Mouse (Mus musculus) forebrain, postnatal 0 days (tissue): ENCODE measurements around the gene Josd2. TPM values are rescaled to one million over a fixed set of nuclear protein-coding genes. Genes with fewer than 3 reads are reported as not detected.

Source experiments
- ATAC-seq: fragments of 200-750 bp; cut with Nextera tagmentation; 2 replicates; pipeline ENCODE4 v1.8.0; 2017; ENCODE audit warnings: mild to moderate bottlenecking, moderate library complexity
- DNase-seq: peaks from one replicate; pipeline ENCODE4 v3.0.0-alpha.2; 2015
- H3K27ac ChIP-seq: fragments of 300-500 bp; sonication (generic); 2 replicates; pipeline ENCODE4 v1.5.1; 2014; ENCODE audit warnings: low read depth, mild to moderate bottlenecking, antibody characterized with exemption, low read length, moderate library complexity, mixed read lengths
- H3K27me3 ChIP-seq: fragments of 300-500 bp; sonication (generic); 2 replicates; pipeline ENCODE4 v1.6.1; 2014; ENCODE audit warnings: mild to moderate bottlenecking, low read length, mixed read lengths; ENCODE audit not compliant: insufficient read depth
- H3K36me3 ChIP-seq: fragments of 300-500 bp; sonication (generic); 2 replicates; pipeline ENCODE4 v1.6.1; 2014; ENCODE audit warnings: mild to moderate bottlenecking, moderate library complexity; ENCODE audit not compliant: insufficient read depth
- H3K4me1 ChIP-seq: fragments of 300-500 bp; sonication (generic); 2 replicates; pipeline ENCODE4 v1.6.1; 2014; ENCODE audit warnings: antibody characterized with exemption; ENCODE audit not compliant: insufficient read depth
- H3K4me2 ChIP-seq: fragments of 300-500 bp; sonication (generic); 2 replicates; pipeline ENCODE4 v1.6.1; 2014; ENCODE audit warnings: low read depth, mild to moderate bottlenecking, moderate library complexity
- H3K4me3 ChIP-seq: fragments of 300-500 bp; sonication (generic); 2 replicates; pipeline ENCODE4 v1.5.1; 2014; ENCODE audit warnings: low read depth, low read length, mixed read lengths
- H3K9ac ChIP-seq: fragments of 300-500 bp; sonication (generic); 2 replicates; pipeline ENCODE4 v1.6.1; 2014; ENCODE audit warnings: mild to moderate bottlenecking
- H3K9me3 ChIP-seq: fragments of 300-500 bp; sonication (generic); 2 replicates; pipeline ENCODE4 v1.6.1; 2016; ENCODE audit warnings: low read length
- CTCF ChIP-seq: sonication (generic); IDR thresholded peaks from 2 replicates; pipeline ENCODE4 v1.5.1; 2016; ENCODE audit warnings: antibody characterized with exemption, control low read depth, low read depth
- WGBS: fragments of 180-500 bp; shearing (Covaris S2); extraction: QIAGEN DNeasy Blood & Tissue Kit; methylation state at CpG from one replicate; pipeline ENCODE4 v1.1.7; 2014; 5-methylcytosine and 5-hydroxymethylcytosine counted together
- polyA plus RNA-seq: library from polyadenylated mRNA; unstranded; fragments of >200 nt; fragmentation: Nextera tagmentation; extraction: Ambion mirVana; gene quantifications from 2 replicates; pipeline ENCODE4 v1.2.1, GENCODE M21; 2015
- total RNA-seq: library from RNA; depleted of rRNA; stranded (reverse); fragments of >200 nt; gene quantifications from 2 replicates; pipeline ENCODE4 v1.2.3, GENCODE M21; 2014; rRNA removed

Gene Josd2
- total RNA-seq, result 27.6 and 39.3 TPM in 2 replicates
- polyA plus RNA-seq, result 28.6 and 31.7 TPM in 2 replicates

DNA sequence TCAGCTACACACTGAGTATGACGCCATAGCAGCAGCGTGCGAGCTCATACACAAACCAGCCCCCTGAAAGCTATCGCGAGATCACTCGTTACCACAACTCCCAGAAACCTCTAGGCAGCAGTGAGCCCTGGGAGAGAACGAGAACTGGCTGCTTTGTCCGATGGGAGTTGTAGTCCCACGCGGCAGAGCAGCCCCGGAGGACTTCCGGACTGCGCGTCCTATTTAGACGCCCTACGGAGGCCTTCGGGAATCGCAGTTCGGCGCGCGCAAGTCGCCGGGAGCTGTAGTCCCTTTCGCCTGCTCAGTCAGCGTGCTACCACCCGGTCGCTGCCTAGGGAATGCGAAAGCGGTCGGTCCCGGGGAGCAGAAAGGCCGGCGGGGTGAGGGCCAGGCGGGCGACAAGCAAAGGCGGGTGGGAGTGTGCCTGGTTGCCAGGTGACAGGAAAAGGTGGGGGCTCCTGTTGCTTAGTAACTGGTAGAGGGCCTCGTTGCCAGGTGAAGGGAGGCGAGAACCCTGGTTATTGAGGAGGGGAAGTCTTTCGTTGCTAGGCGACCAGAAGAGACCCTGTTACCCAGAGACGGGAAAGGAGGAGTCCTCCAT lies at the start of gene Josd2:
Josd2 (plus strand) TSS at position 170 of the 601 bp plus-strand sequence.
- Histone ChIP-seq H3K36me3 (peaks cover 15% of the 10 kb centered on the region), H3K4me2 (peak within 1 kb of the TSS; percentile 57), H3K9ac (peak within 1 kb of the TSS; percentile 56), H3K9me3 (no peaks in the 10 kb centered on the region), H3K27me3 (no peaks in the 10 kb centered on the region), H3K4me3 (peak within 1 kb of the TSS; percentile 50), H3K4me1 (peaks cover 28% of the 10 kb centered on the region), H3K27ac (peak within 1 kb of the TSS; percentile 89)
- TF ChIP-seq CTCF, result no peak; the same call in 1 of the 2 replicates
- ATAC-seq, result peak; percentile 95
- WGBS, result 4% methylated on average over 42 of the region's 42 CpGs
- DNase-seq, result peak; percentile 98

DNA sequence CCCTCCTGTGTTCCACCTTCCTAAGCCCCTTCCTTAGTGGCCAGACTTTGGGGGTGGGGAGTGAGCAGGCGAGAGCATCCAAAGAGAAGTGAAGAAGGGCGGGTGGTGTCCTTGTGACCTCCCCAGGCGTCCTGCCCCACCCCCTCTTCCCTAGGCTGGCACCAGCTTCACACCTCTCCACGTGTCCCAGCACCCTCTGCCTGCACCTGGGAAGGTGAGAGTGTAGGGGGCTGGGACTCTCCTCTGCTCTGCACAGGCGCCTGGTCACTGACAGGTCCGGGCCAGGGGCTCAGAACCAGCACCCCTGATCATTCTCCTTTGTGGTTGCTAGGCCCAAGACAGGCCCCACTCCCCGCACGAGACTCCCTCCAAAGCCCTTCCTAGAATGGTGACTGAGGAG lies 40.1 kb upstream of the Josd2 start:
- TF ChIP-seq CTCF, result no peak
- Histone ChIP-seq H3K36me3 (no peaks in the 10 kb centered on the region), H3K27ac (peak overlapping the region; percentile 97), H3K4me2 (peak overlapping the region; percentile 91), H3K9ac (peak overlapping the region; percentile 50), H3K4me1 (peaks cover 15% of the 10 kb centered on the region; the same call in 1 of the 2 replicates), H3K27me3 (no peaks in the 10 kb centered on the region), H3K4me3 (peak overlapping the region; percentile 75), H3K9me3 (no peaks in the 10 kb centered on the region)
- ATAC-seq (no peak; the same call in 1 of the 2 replicates), DNase-seq (no peak)
- 8% methylated on average over 8 of the region's 8 CpGs for WGBS

GRCm38 (mm10) chr7:44428171-44428950 lies 39.4 kb upstream of the Josd2 start:
- ATAC-seq (peak; percentile 32), DNase-seq (peak; percentile 71)
- Histone ChIP-seq H3K27ac (peak overlapping the region; percentile 97), H3K4me2 (peak overlapping the region; percentile 91), H3K4me3 (peak overlapping the region; percentile 75), H3K36me3 (no peaks in the 10 kb centered on the region), H3K4me1 (peaks cover 17% of the 10 kb centered on the region; the same call in 1 of the 2 replicates), H3K9ac (peak overlapping the region; percentile 97), H3K9me3 (no peaks in the 10 kb centered on the region), H3K27me3 (no peaks in the 10 kb centered on the region)
- no peak for TF ChIP-seq CTCF
- under 1% methylated on average over 15 of the region's 38 CpGs for WGBS

- DNase-seq (peak; percentile 94), ATAC-seq (peak; percentile 73)
- WGBS, result 0% methylated on average over 29 of the region's 69 CpGs
- no peaks in the 10 kb centered on the region for H3K9me3 ChIP-seq
- H3K27ac ChIP-seq, result peak within 1 kb of the TSS; percentile 97
- H3K36me3 ChIP-seq, result peaks cover under 1% of the 10 kb centered on the region; the same call in 1 of the 2 replicates
- peaks cover 17% of the 10 kb centered on the region; the same call in 1 of the 2 replicates for H3K4me1 ChIP-seq
- peak within 1 kb of the TSS; percentile 97 for H3K9ac ChIP-seq
- TF ChIP-seq CTCF, result peak; percentile 22; the same call in 1 of the 2 replicates
- H3K4me2 ChIP-seq, result peak within 1 kb of the TSS; percentile 91
- no peaks in the 10 kb centered on the region for H3K27me3 ChIP-seq
- peak within 1 kb of the TSS; percentile 75 for H3K4me3 ChIP-seq
Observed at GRCm38 (mm10) chr7:44428968-44429521, 38.7 kb upstream of the Josd2 start, which contains the start of gene Lrrc4b. TSS of gene Lrrc4b (plus strand) at chr7:44429018.

- Histone ChIP-seq H3K4me2 (peak overlapping the region; percentile 91), H3K27me3 (no peaks in the 10 kb centered on the region), H3K36me3 (peaks cover 4% of the 10 kb centered on the region; the same call in 1 of the 2 replicates), H3K4me1 (peaks cover 17% of the 10 kb centered on the region; the same call in 1 of the 2 replicates), H3K9ac (peak overlapping the region; percentile 97), H3K4me3 (peak overlapping the region; percentile 75), H3K27ac (peak overlapping the region; percentile 97), H3K9me3 (no peaks in the 10 kb centered on the region)
- WGBS, result 3% methylated on average over 32 of the region's 32 CpGs
- DNase-seq (peak; percentile 66), ATAC-seq (peak; percentile 27)
- TF ChIP-seq CTCF, result no peak
Observed at GRCm38 (mm10) chr7:44429534-44430488, 38.0 kb upstream of the Josd2 start.

DNA sequence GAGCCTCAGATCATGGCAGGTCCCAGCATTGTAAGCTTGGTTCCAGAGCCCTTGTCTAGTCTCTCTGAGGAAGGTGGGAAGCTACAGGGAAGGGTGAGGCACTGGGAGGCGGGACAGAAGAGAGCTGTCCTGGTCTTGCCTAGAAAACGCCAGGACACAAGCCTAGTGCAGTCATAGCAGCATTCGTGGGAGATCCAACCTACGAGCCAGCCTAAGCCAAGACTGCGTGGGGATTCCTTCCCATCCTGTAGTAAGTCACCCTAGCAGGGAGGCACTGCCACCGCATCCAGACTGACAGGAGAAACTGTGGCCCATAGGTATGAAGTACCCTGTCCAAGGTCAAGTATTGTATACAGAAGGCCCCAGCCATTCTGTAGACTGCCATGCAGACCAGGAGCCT lies 35.2 kb upstream of the Josd2 start:
- ATAC-seq (no peak), DNase-seq (no peak)
- TF ChIP-seq CTCF, result no peak
- Histone ChIP-seq H3K9me3 (no peaks in the 10 kb centered on the region), H3K4me2 (no peak overlapping the region), H3K27ac (no peak overlapping the region), H3K4me1 (peaks cover 15% of the 10 kb centered on the region; the same call in 1 of the 2 replicates), H3K9ac (no peak overlapping the region), H3K4me3 (no peak overlapping the region), H3K27me3 (no peaks in the 10 kb centered on the region), H3K36me3 (peaks cover 12% of the 10 kb centered on the region; the same call in 1 of the 2 replicates)
- 73% methylated on average over 6 of the region's 6 CpGs for WGBS
